Mouse (Mus musculus): ENCODE measurements around the gene Spata2.

Spata2 gene

DNA sequence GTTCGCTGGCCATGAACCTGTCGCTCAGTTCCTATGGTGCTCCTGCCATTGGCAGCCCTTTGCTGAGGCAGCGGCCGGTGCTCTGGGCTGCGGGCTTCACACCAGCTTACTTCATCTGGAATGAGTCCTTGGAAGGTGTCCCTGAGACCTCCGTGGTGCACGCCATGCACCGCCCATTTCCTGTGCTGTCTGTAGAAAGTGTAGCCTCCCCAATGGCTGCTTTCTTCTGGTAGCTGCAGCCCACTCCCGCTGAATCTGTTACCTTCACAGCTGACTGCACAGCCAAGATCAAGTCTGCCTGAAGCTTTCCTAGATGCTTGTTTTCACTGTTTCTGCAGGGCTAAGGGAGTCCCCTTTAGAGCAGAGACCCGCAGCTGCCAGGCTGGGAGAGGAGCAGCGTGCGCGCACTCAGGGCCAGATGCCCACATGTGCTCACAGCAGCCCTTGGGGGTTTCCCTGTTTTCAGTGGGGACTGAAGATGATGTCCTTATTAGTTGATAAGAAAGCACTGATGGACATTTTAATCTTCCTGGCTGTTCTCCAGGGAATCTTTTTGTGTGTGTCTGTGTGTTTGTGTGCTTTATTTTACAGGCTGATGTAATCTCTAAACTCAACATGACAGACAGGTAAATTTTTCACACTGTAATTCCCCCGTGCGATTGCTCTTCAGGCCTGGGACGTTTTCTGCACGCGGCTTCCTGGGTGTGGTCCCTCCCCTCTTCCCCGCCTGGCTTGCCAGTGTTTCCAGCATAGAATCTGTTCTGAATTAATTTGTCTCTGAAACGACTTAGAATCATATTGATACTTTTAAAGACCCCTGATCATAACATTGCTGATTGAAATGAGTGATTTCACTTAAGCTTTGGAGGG lies 46.5 kb downstream of the Spata2 start:
- DNase-seq = no peak

GRCm38 (mm10) chr2:167443411-167444193 lies 49.1 kb downstream of the Spata2 start:
- no peak for DNase-seq

- peak; percentile 75 for DNase-seq
Measured at GRCm38 (mm10) chr2:167439422-167439821, 53.3 kb downstream of the Spata2 start.

- DNase-seq = no peak
Measured at GRCm38 (mm10) chr2:167436371-167436770, 56.3 kb downstream of the Spata2 start.

- peak; percentile 50 for DNase-seq
Measured at GRCm38 (mm10) chr2:167435631-167436030, 57.1 kb downstream of the Spata2 start.

- no peak for DNase-seq
Measured at GRCm38 (mm10) chr2:167434570-167434969, 58.1 kb downstream of the Spata2 start.

GRCm38 (mm10) chr2:167431418-167431776 lies 61.3 kb downstream of the Spata2 start:
- no peak for DNase-seq
